Mouse (Mus musculus) neural tube, embryonic 11.5 days (tissue): Measurements from ENCODE around the gene Eddm3b. TPM values are rescaled to one million over a fixed set of nuclear protein-coding genes. Genes with fewer than 3 reads are reported as not detected.

Experiments
- ATAC-seq: fragments of 200-750 bp; cut with Nextera tagmentation; 2 replicates; pipeline ENCODE4 v1.8.0; 2017; ENCODE audit warnings: moderate number of reproducible peaks, mild to moderate bottlenecking, moderate TSS enrichment, moderate library complexity; ENCODE audit not compliant: insufficient read depth, low FRiP score, low TSS enrichment
- DNase-seq: peaks from one replicate; pipeline ENCODE4 v3.0.0-alpha.2; 2015; ENCODE audit warnings: low spot score
- H3K27ac ChIP-seq: fragments of 300-500 bp; sonication (generic); 2 replicates; pipeline ENCODE4 v1.5.1; 2014; ENCODE audit warnings: low read depth, mild to moderate bottlenecking, low read length
- H3K27me3 ChIP-seq: fragments of 300-500 bp; sonication (generic); 2 replicates; pipeline ENCODE4 v1.6.1; 2014; ENCODE audit warnings: mild to moderate bottlenecking, low read length, mixed read lengths; ENCODE audit not compliant: control insufficient read depth, insufficient read depth
- H3K36me3 ChIP-seq: fragments of 300-500 bp; sonication (generic); 2 replicates; pipeline ENCODE4 v1.6.1; 2014; ENCODE audit warnings: mild to moderate bottlenecking, low read length, moderate library complexity, mixed read lengths; ENCODE audit not compliant: control insufficient read depth, insufficient read depth
- H3K4me1 ChIP-seq: fragments of 300-500 bp; sonication (generic); 2 replicates; pipeline ENCODE4 v1.6.1; 2014; ENCODE audit warnings: low read length, mixed read lengths; ENCODE audit not compliant: control insufficient read depth, insufficient read depth
- H3K4me2 ChIP-seq: fragments of 300-500 bp; sonication (generic); 2 replicates; pipeline ENCODE4 v1.6.1; 2014; ENCODE audit warnings: low read depth, mild to moderate bottlenecking, moderate library complexity
- H3K4me3 ChIP-seq: fragments of 300-500 bp; sonication (generic); 2 replicates; pipeline ENCODE4 v1.5.1; 2014; ENCODE audit warnings: low read depth, low read length
- H3K9ac ChIP-seq: fragments of 300-500 bp; sonication (generic); 2 replicates; pipeline ENCODE4 v1.6.1; 2014; ENCODE audit warnings: mild to moderate bottlenecking, low read length
- H3K9me3 ChIP-seq: fragments of 300-500 bp; sonication (generic); 2 replicates; pipeline ENCODE4 v1.6.1; 2016; ENCODE audit warnings: low read length; ENCODE audit not compliant: control insufficient read depth
- WGBS: fragments of 180-500 bp; shearing (Covaris S2); extraction: QIAGEN DNeasy Blood & Tissue Kit; methylation state at CpG from one replicate; pipeline ENCODE4 v1.1.7; 2014; 5-methylcytosine and 5-hydroxymethylcytosine counted together
- polyA plus RNA-seq: library from polyadenylated mRNA; unstranded; fragments of >200 nt; fragmentation: Nextera tagmentation; extraction: Ambion mirVana; gene quantifications from 2 replicates; pipeline ENCODE4 v1.2.1, GENCODE M21; 2014

Gene Eddm3b
- polyA plus RNA-seq, 1 experiment from 2014 or later = not detected

GRCm38 (mm10) chr14:51143287-51143686 lies 29.1 kb downstream of the Eddm3b start:
- Histone ChIP-seq H3K27ac (no peak overlapping the region), H3K36me3 (no peaks in the 10 kb centered on the region), H3K9ac (no peak overlapping the region), H3K4me3 (no peak overlapping the region), H3K9me3 (no peaks in the 10 kb centered on the region), H3K4me1 (peaks cover 5% of the 10 kb centered on the region; the same call in 1 of the 2 replicates), H3K4me2 (no peak overlapping the region), H3K27me3 (no peaks in the 10 kb centered on the region)
- ATAC-seq = no peak
- no peak for DNase-seq
- 80% methylated on average over 4 of the region's 4 CpGs for WGBS

- Histone ChIP-seq H3K27ac (no peak overlapping the region), H3K4me3 (no peak overlapping the region), H3K4me2 (no peak overlapping the region), H3K9me3 (no peaks in the 10 kb centered on the region), H3K36me3 (no peaks in the 10 kb centered on the region), H3K9ac (no peak overlapping the region), H3K27me3 (no peaks in the 10 kb centered on the region), H3K4me1 (peaks cover 5% of the 10 kb centered on the region; the same call in 1 of the 2 replicates)
- WGBS = 91% methylated on average over 2 of the region's 2 CpGs
- DNase-seq (no peak), ATAC-seq (no peak)
Observed at GRCm38 (mm10) chr14:51143937-51144336, 29.7 kb downstream of the Eddm3b start.

GRCm38 (mm10) chr14:51144451-51144850 lies 30.2 kb downstream of the Eddm3b start:
- Histone ChIP-seq H3K27me3 (no peaks in the 10 kb centered on the region), H3K4me3 (no peak overlapping the region), H3K4me2 (no peak overlapping the region), H3K27ac (no peak overlapping the region), H3K36me3 (no peaks in the 10 kb centered on the region), H3K4me1 (peaks cover 5% of the 10 kb centered on the region; the same call in 1 of the 2 replicates), H3K9ac (no peak overlapping the region), H3K9me3 (no peaks in the 10 kb centered on the region)
- DNase-seq (no peak), ATAC-seq (no peak)
- WGBS = 96% methylated on average over 4 of the region's 4 CpGs

GRCm38 (mm10) chr14:51145521-51145920 lies 31.3 kb downstream of the Eddm3b start:
- 84% methylated on average over 6 of the region's 6 CpGs for WGBS
- ATAC-seq (no peak), DNase-seq (no peak)
- no peak overlapping the region for H3K27ac ChIP-seq
- H3K9ac ChIP-seq = no peak overlapping the region
- H3K36me3 ChIP-seq = no peaks in the 10 kb centered on the region
- peaks cover 5% of the 10 kb centered on the region; the same call in 1 of the 2 replicates for H3K4me1 ChIP-seq
- H3K4me3 ChIP-seq = no peak overlapping the region
- H3K4me2 ChIP-seq = no peak overlapping the region
- H3K27me3 ChIP-seq = no peaks in the 10 kb centered on the region
- no peaks in the 10 kb centered on the region for H3K9me3 ChIP-seq

GRCm38 (mm10) chr14:51146685-51147084 lies 32.5 kb downstream of the Eddm3b start, which contains the start of gene Rnase1:
TSS of gene Rnase1 (minus strand) at chr14:51146785.
- no peak within 1 kb of the TSS for H3K27ac ChIP-seq

GRCm38 (mm10) chr14:51148006-51148405 lies 33.8 kb downstream of the Eddm3b start:
- ATAC-seq (no peak), DNase-seq (no peak)
- no peaks in the 10 kb centered on the region for H3K36me3 ChIP-seq
- WGBS = 71% methylated on average over 3 of the region's 3 CpGs
- H3K4me2 ChIP-seq = no peak overlapping the region
- H3K4me1 ChIP-seq = peaks cover 5% of the 10 kb centered on the region; the same call in 1 of the 2 replicates
- no peak overlapping the region for H3K4me3 ChIP-seq
- no peak overlapping the region for H3K27ac ChIP-seq
- H3K27me3 ChIP-seq = no peaks in the 10 kb centered on the region
- H3K9me3 ChIP-seq = no peaks in the 10 kb centered on the region
- no peak overlapping the region for H3K9ac ChIP-seq

More at GRCm38 (mm10) chr14:51146685-51147084, 32.5 kb downstream of the Eddm3b start, which contains the start of gene Rnase1:
- H3K27me3 ChIP-seq = no peaks in the 10 kb centered on the region
- WGBS = 41% methylated on average over 2 of the region's 2 CpGs
- H3K4me1 ChIP-seq = peaks cover 5% of the 10 kb centered on the region; the same call in 1 of the 2 replicates
- H3K4me2 ChIP-seq = no peak within 1 kb of the TSS
- no peaks in the 10 kb centered on the region for H3K36me3 ChIP-seq
- ATAC-seq (0 out of 2 replicates have a peak, but pooled peaks have one; percentile 48), DNase-seq (no peak)
- H3K4me3 ChIP-seq = no peak within 1 kb of the TSS
- H3K9me3 ChIP-seq = no peaks in the 10 kb centered on the region
- no peak within 1 kb of the TSS for H3K9ac ChIP-seq

- WGBS = 51% methylated on average over 5 of the region's 5 CpGs
- H3K9ac ChIP-seq = no peak overlapping the region
- H3K36me3 ChIP-seq = no peaks in the 10 kb centered on the region
- H3K27me3 ChIP-seq = no peaks in the 10 kb centered on the region
- peaks cover 5% of the 10 kb centered on the region; the same call in 1 of the 2 replicates for H3K4me1 ChIP-seq
- no peak overlapping the region for H3K4me3 ChIP-seq
- ATAC-seq = no peak
- H3K4me2 ChIP-seq = no peak overlapping the region
- H3K9me3 ChIP-seq = no peaks in the 10 kb centered on the region
- DNase-seq = no peak
- H3K27ac ChIP-seq = no peak overlapping the region
Observed at GRCm38 (mm10) chr14:51149164-51149563, 34.9 kb downstream of the Eddm3b start.

- no peaks in the 10 kb centered on the region for H3K9me3 ChIP-seq
- ATAC-seq = no peak
- H3K36me3 ChIP-seq = no peaks in the 10 kb centered on the region
- DNase-seq = no peak
- H3K27me3 ChIP-seq = no peaks in the 10 kb centered on the region
- H3K4me2 ChIP-seq = no peak overlapping the region
- no peak overlapping the region for H3K27ac ChIP-seq
- WGBS = 89% methylated on average over 3 of the region's 3 CpGs
- peaks cover 5% of the 10 kb centered on the region; the same call in 1 of the 2 replicates for H3K4me1 ChIP-seq
- H3K9ac ChIP-seq = no peak overlapping the region
- no peak overlapping the region for H3K4me3 ChIP-seq
Observed at GRCm38 (mm10) chr14:51150206-51150831, 36.1 kb downstream of the Eddm3b start.

GRCm38 (mm10) chr14:51152249-51152870 lies 38.1 kb downstream of the Eddm3b start:
- Histone ChIP-seq H3K9ac (no peak overlapping the region), H3K4me3 (no peak overlapping the region), H3K36me3 (no peaks in the 10 kb centered on the region), H3K4me1 (no peaks in the 10 kb centered on the region), H3K4me2 (no peak overlapping the region), H3K9me3 (no peaks in the 10 kb centered on the region), H3K27ac (no peak overlapping the region), H3K27me3 (no peaks in the 10 kb centered on the region)
- no peak for ATAC-seq
- DNase-seq = no peak
- 82% methylated on average over 5 of the region's 5 CpGs for WGBS
